Mouse (Mus musculus) liver (tissue): Measurements from ENCODE around the gene Ralgps1.

Experiments
- DNase-seq: peaks from one replicate; pipeline ENCODE4 v3.0.0-alpha.2; 2020; ENCODE audit warnings: mixed read lengths

The Ralgps1 gene

DNA sequence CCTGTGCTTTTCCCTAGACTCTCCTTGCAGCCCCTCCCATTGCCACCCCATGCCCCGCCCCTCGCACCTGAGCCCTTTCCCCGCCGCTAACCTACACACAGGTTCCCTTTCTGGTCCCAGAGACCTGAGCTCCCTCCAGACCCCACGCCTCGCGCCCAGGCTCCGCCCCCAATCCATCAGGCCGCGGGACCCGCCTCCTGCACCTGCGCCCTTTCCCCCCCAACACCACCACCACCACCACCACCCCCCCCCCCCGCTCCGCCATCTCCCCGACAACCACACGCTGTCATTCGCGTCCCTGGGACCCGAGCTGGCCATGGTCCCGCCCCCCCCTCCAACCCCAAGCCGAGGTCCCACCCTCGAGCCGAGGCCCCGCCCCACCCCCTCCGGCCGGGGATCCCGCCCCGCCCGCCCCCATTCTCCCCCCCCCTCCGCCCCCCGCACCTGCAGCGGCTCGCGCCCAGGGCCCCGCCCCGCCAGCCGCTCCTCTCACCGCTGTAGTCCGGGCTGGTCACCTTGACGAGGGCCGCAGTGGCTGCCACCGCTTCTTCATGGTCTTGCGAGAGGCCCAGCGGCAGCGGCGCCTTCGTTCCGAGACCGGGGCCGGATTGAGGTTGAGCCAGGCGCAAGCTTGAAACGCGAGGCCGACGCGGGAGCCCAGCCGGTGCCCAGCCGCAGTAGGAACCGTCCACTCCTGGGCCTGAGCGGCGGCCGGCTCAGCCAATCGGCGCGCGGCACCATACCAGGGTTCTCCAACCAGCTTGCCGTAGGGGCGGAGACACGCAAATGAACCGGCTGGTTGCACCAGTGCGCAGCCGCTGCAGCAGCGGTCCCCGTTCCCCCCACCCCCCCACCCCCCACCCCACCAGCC, at the start of gene Ralgps1:
TSS of gene Ralgps1 (minus strand) at position 710 of the 871 bp plus-strand sequence.
- peak; percentile 94 for DNase-seq

DNA sequence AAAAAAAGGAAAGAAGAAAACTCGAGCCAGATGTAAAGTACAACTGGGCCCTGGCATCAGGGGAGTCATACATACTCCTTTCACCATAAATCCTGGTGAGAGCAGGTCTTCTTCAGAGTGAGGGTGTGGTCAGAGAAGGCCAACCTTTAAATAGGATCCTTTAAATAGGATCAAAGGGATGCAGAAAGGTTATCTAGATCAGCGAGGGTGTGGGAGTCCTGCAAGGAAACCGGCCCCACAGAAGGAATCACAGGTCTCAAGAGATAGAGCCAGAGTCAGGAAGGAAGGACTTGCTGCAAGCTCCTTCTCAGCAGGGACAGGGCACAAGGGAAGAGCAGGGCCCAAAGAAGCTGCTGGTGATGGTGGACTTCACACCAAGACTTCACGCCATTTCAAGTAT, 46.2 kb upstream of the Ralgps1 start:
- no peak for DNase-seq

DNA sequence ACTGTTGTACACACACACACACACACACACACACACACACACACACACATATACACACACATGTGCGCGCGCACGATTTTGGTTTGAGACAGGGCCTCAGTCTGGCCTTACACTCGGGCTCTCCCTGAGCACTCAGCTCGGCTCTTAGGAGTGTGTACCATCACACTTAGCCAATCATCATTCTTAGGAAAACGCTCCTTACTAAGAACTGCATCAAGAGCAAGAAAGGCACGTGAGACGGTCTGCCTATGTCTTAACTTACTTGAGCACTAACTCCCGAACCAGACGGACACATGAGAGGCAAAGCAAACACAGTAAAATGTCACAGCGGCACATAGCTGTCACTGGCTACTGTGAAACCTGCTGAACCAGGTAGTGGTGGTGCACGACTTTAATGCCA, 42.7 kb upstream of the Ralgps1 start:
- DNase-seq, result no peak

DNA sequence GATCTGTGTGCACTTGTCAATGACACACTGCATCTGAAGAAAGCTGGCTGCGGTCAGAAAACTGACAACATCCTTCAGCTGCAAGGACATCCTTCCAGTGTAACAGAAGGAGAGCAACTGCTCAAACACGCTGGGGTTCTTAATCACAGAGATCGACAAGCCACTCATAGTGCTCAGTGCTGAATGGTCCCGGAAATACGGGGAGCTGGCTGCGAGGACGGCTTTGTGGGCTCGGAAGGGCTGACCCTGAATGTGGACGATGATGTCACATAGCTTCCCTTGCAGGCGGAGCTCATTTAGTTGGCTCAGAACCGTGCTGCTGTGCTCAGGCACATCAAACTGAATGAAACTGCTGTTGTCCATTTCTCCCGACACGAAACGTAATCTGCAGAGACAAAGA, 40.8 kb upstream of the Ralgps1 start:
- DNase-seq, result no peak

DNA sequence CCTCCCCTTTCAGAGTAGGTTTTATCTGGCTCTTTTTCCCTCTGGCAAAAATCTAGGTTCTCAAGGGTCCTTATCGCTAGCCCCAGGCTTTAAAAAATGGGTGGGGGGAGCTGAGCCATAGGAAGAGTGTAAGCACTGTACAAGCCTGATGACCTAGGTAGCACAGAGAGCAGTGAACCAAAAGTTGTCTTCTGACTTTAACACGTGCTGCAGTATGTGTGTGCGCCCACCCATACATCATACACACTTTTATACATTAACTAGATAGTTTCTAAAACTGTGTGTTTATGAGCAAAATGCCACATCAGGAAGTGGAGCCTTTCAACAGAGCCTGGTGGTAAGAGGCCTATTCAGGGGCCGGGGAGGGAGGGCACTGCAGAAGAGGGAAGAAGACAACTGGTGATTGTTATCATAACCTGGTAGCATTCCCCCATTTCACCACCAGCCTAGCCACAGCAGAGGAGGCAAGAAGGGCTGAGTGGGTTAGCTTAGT, 32.3 kb upstream of the Ralgps1 start:
- peak; percentile 50 for DNase-seq

DNA sequence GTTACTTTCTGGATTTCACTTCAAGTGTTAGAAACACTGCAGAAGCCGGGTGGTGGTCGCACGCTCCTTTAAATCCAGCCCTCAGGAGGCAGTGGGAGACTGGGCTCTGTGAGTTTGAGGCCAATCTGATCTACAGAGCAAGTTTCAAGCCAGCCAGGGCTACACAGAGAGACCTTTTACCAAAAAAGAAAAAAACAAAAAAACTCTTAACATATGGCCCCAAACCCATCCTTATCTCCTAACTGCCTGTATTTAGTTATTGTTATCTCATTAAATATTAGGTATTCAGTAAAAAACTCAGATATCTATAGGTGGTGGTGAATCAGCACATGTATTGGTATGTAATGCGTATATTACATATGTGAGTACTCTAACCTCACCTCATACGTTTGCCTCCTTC, 31.4 kb upstream of the Ralgps1 start:
- DNase-seq, result no peak

DNA sequence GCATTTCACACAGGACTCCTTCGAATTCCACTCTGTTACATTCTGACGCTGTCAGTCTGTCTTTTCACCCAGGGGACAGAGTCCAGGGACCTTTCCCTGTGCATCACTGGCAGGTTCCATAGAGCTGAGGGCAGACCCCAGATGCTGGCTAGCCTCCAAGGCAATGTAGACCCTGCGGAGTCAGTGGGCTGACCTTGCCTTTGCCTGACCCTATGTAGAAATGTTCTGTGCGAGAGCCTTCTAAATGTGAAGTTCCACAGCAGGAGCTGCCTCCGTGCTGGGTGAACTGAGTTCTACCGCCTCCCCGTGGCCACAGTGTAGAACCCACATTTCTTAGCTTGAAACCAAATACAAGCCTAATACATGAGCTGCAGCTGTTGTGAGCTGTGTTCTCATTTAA, 30.9 kb upstream of the Ralgps1 start:
- DNase-seq, result peak; percentile 59

DNA sequence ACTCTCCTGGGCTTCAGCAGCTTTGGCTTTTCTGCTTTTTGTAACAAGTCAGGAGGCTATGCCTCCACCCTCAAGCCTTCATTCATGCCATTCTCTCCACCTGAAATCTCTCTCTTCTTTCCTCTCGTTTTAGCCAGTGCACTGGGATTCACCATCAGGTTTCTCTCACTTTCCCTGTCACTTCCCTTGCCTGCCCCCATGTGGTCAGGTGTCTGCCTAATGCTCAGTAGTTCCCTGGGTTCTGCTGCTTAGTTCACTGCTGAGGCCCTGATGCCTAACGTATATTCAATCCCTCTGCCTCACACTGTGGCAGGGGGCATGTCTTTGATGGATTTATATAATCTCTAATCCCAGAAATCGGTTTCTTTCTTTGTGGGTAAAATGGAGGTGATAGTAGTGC, 29.9 kb upstream of the Ralgps1 start:
- peak; percentile 36 for DNase-seq

DNA sequence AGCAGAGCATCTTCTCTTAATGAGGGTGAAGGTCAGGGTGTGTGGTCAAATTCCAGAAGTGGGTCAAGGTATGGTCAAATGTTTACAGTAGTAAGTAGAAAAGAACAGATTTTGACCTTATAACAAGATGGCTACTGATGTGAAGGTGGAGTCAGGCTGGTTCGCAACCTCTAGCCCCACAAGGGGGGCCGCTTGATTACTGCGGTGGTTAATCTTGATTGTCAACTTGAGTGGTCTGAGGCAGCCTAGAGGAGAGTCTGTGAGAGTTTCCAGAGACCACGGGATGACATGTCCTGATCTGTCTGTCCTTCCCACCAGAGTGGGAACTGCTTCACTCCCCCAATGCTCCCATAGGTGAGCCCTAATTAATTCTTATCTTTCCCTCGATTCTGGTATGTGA, 29.3 kb upstream of the Ralgps1 start:
- DNase-seq, result no peak

DNA sequence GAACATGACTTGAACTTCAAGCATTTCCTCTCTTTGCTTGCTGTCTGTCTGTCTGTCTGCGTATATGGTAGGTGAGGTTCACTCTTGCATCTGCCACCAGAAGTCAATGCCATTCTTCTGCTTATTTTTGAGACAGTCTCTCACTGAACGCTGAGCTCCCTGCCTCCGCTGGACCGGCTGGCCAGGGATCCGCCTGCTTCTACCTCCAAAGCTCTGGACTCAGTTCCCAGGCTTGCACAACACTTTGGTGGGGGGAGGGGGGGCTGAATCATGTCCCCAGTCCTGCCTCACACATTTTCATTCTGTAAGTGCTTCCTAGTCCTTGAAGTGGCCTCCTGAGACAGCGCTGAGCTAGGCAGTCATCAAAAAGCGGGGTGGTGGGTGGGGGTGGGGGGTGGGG, 27.8 kb upstream of the Ralgps1 start:
- no peak for DNase-seq

DNA sequence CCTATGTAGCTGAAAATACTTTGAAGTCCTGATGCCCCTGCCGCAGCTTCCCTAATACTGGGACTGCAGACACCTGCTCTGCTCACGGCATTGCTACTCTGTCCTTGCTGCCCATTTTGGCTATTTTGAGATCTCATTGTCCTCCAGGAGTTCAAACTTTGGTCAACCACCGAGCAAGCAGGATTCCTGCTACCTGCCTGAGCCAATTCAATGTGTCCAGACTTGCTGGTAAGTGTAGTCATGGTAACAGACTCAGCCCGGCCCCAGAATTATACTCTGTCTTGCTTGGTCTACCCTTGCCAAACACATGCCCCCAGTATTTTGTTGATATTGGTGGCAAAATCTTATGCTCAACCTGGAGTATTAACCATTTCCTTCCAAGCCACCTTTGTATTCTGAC, 25.8 kb upstream of the Ralgps1 start:
- no peak for DNase-seq

DNA sequence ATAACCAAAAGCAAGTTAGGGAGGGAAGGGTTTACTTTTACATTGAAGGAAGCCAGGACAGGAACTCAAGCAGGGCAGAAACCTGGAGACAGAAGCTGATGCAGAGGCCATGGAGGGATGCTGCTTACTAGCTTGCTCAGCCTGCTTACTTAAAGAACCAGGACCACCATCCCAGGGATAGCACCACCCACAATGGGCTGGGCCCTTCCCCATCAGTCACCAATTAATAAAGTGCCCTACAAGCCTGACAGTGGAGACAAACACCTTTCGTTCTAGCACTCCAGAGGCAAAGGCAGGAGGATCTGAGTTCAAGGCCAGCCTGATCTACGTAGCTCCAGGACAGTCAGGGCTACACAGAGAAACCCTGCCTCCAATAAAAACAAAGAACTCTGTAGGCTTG, 23.8 kb upstream of the Ralgps1 start:
- DNase-seq, result no peak

DNA sequence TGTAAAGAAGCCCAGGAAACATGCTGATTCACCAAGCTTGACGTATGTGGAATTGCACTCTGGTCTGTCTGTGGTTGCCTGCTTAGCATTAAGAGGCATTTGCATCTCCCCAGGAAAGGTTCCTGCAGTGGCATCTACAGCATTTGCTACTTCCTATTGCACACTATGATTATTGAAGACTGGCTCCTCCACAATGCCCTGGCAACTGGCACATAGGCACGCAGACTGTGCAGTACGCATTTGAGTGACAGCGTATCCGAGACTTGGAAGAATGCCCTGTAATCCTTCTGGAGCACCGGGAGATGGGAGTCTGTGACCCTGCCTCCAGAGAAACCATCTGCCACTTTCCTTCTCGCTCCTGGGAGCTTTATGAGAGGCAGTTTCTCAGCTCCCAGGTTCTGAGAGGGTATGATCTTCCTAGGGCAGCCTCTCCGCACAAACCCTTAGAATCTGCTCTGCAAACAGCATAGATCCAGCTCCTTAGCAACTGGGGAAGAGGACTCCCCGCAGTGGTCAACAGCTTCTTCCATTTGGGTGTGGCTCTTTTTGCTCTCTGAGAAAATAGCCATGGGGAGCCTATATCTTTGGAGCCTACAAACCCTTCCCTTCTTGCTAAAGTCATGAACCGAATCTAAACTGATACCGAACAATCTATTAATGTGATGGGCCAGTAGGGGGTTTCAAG, 22.8 kb upstream of the Ralgps1 start:
- no peak for DNase-seq

DNA sequence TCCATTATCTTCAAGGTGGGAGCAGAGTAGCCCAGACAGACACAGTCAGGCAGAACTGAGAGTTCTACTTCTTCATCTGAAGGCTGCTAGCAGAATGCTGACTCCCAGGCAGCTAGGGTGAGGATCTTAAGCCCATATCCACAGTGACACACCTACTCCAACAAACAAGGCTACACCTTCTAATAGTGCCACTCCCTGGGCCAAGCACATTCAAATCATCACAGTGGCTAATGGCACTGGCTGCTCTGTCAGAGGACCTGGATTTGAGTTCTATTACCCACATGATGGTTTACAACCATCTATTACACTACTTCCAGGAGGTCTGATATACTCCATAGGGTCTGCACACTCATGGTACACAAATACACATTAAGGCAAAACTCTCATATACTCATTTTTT, 21.7 kb upstream of the Ralgps1 start:
- no peak for DNase-seq

DNA sequence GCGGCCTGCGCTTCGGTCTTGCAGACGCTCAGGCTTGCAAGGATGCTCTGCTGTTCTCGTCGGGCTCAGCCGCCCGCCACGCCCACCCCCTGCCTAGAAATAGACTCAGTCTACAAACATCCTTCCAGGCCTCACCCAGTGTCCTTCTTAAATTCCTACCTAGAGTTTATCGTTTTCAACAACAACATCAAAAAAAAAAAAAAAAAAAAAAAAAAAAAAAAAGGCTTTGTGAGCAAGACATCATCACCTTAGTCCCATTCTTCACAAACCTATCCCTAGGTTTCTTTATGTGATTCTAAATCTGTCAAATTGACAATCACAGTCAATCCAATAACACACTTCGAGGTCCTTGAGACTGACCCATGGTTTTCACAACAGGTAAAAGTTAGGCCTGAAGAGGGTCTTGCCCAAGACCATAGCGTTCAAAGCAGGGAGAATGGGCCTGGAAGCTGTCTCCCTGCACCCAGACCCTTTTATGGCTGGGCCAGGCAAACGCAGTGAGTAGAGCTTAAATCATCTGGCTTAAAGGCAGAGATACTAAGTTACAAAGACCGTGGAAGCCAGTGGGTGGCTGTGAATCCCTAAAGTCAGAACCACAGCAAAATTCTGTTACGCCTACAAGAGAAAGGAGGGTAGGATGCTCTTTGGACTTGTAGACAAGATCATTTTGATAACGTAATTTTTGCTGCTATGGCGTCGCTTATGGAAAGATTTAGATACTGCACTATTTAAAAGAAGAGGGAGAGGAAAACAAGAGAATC, 542 bp upstream of the Ralgps1 start:
- no peak for DNase-seq

DNA sequence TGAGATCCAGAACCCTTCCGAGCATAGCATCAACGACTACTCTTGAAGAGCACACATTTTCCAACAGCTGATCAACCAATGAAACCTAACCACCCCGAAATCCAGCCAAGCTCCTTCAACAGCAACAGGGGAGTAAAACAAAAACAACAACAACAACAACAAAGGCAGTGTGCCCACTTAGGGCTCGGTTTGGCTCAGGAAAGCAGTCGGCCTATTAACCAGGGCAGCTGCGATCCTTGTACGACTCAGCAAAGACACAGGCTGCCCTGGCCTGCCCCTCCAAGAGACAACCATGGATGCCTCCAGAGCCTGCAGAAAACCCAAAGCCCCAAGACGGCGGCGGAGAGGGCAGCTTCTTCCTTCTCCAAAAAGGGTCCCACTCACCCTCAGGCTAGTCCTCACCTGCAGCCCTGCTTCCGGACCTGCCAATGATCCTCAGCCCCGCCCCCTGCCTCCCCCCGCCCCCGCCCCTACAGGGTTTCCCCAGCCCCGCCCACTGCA, 960 bp downstream of the Ralgps1 start:
- no peak for DNase-seq

DNA sequence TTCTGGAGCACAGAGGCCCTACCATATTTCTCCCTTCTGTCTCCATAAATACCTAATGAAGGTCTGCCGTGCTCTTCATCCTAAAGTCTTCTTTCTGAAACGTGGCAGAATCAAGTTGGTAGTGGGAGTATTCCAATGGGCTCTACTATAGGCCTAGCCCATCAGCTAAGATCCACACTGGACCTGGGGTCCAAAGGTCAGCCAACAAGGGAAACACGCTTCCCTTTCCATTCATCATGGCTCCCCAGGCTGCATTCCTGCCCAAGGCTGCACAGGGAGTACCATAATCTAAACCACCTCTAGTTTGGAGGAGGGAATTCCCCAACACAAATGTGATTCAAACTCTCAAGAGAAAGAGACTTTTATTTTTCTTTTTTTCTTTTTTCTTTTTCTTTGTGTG, 1.8 kb downstream of the Ralgps1 start:
- DNase-seq, result no peak

DNA sequence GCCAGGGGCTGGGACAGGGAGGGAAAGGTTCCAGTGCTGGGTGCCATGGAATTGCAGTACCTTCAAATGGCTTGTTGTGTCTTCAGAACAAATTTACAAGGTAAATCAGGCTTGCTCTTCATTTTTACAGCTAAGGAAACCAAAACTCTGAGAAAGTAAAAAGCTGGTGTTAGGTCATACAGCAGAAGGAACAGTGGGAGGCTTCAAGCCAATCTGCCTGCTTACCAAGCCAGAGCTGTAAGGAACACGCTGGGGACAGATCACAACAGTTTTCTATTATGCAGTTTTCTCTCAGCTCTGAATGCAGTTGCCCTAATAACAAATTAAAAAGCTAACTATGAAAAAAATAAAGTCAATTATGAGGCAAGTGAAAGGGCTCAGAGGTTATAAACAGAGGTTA, 2.8 kb downstream of the Ralgps1 start:
- DNase-seq, result no peak

DNA sequence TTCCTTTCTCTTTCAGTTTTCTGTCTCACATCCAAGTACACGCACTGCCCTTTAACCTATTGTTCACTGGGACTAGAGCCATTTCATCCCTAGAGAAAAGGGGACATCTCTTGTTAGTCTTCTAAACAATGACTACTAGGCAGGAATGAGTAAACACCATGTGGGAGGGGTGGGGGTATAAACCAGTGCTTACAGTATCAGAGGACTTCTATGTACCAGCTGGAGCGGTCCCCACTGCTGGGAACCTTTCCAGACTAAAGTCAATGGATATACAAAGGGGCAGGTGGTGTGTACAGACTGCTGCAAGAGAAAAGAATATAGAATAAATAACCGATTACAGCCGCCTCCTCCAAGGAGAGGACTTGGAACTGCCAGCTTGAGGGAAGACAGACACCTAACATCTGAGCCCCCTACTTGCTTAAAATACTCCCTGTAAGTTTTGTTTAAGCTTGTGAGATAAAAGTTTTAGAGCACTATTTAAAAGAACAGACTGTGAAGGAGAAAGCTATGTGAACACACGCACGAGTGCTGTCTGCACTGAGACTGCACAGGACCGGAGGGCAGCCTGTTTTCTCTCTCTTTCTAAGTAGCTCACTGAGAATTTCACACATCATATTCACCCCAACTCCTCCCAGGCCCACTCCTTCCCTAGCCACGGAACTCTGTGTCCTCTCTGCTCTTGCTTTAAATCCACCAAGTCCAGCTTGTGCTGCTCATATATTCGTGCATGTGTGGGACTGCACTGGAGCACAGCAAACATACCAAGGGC, 5.4 kb downstream of the Ralgps1 start:
- DNase-seq, result no peak

DNA sequence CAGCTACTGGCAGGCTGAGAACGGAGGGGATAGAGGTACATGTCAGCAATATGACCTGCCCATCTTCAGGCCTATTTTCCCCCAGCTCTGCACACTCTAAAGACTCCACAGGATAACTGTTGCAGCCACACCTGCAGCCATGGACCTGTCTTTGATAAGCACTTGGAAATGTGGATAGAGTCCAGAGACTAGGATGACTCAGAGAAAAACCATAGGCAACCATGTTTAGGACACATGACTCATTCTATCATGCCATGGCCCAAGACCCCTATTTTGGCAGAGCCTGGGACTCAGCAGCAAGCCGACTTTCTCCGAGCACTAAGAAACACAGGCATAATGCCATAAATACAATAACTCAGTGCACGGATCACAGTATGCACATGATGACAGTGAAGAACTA, 6.6 kb downstream of the Ralgps1 start:
- no peak for DNase-seq

DNA sequence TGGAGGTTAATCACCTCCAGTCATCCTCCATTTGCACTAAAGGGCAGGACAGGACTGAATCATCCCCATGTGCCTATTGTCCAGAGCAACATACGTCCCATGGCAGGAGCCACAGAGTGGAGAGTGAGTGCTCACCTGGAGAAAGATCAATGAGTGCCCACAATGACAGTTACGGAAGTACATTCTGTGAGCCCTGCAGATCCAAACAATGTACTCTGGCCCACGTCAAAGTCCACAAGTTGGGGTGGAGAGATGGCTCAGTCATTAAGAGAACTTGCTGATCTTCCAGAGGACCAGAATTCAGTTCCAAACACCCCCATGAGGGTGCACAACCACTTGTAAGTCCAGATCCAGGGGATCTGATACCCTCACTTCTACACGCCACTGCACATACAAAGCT, 7.4 kb downstream of the Ralgps1 start:
- no peak for DNase-seq

DNA sequence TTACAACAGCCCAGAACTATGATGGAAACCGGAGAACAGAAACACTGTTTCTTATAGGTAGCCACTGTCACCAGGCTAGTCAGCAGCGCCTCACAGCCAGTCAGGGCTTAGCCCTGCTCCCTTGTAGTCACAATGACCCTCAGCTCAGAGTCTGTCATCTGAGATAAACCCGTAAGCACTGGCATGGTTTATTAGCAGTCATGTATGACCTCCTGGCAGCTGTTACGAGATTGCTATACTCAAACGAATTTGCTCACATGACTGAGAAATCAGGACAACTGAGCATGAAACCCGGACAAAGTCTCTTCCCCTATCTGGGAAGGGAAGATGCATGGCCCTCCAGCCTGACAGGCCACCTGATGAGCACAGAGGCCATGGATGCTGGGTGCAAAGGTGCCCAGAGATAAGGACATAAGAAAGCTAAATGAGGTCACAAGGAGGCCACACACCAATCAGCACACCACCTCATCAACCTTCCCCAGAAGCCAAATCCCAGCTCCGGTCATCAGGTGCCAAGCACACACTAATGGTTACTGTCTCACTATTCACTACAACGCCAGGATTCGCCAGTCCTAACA, 10.1 kb downstream of the Ralgps1 start:
- no peak for DNase-seq
